Mouse (Mus musculus): ENCODE results near the gene Src.

- no peak for TF ChIP-seq CTCF (IDR thresholded peaks at IDR 0.05; ENCODE audit: insufficient read depth, low read length)
- TF ChIP-seq POLR2A (IDR thresholded peaks at IDR 0.05; ENCODE audit: borderline replicate concordance, extremely low read depth, low read depth, low read length), result no peak
Measured at GRCm38 (mm10) chr2:157474269-157474729, 56.1 kb downstream of the Src start.
